Mouse (Mus musculus) limb, embryonic 13.5 days (tissue): Measurements from ENCODE around the gene Cd69. TPM values are rescaled to one million over a fixed set of nuclear protein-coding genes. Genes with fewer than 3 reads are reported as not detected.

ENCODE experiments used
- polyA plus RNA-seq: library from polyadenylated mRNA; unstranded; fragments of >200 nt; fragmentation: Nextera tagmentation; extraction: Ambion mirVana; gene quantifications from 2 replicates; pipeline ENCODE4 v1.2.1, GENCODE M21; 2015

Cd69 gene
- polyA plus RNA-seq, 1 experiment from 2014 or later, result 0.08 TPM

Other genes starting within 250 kb of the Cd69 start
- gene Klrb1f, start 229.5 kb downstream of the Cd69 start, polyA plus RNA-seq, result 0.19 TPM in 1 of 2 replicates, not detected in the other
- gene Clec2e, start 174.5 kb downstream of the Cd69 start, polyA plus RNA-seq, result not detected in 2 replicates
- 0.15 TPM in 1 of 2 replicates, not detected in the other for gene Clec2d, start 94.8 kb downstream of the Cd69 start, polyA plus RNA-seq
- not detected in 2 replicates for gene 4922502D21Rik, start 56.4 kb upstream of the Cd69 start, polyA plus RNA-seq
- 0.95 and 1.0 TPM in 2 replicates for gene Clec12a, start 67.3 kb upstream of the Cd69 start, polyA plus RNA-seq
- 0.09 and 0.14 TPM in 2 replicates for gene Clec12b, start 110.4 kb upstream of the Cd69 start, polyA plus RNA-seq
- gene Clec1b, start 121.9 kb upstream of the Cd69 start, polyA plus RNA-seq, result 1.6 and 2.1 TPM in 2 replicates
- gene Clec9a, start 133.4 kb upstream of the Cd69 start, polyA plus RNA-seq, result 0.13 and 0.22 TPM in 2 replicates
- 2.3 TPM in 2 replicates for gene Clec1a, start 176.6 kb upstream of the Cd69 start, polyA plus RNA-seq
- gene Olr1, start 231.7 kb upstream of the Cd69 start, polyA plus RNA-seq, result not detected in 2 replicates
- gene Tmem52b, start 237.1 kb upstream of the Cd69 start, polyA plus RNA-seq, result 0.06 TPM in 1 of 2 replicates, not detected in the other